Mouse (Mus musculus) cerebellum, postnatal 10 days (tissue): Measurements from ENCODE around the gene Pex11a.
A peak's percentile ranks its signal among the peaks of the same experiment; 100 is the strongest.
"Not testable (repeated sequence)": the region's sequence is repeated elsewhere in the genome, so short reads cannot be mapped to it uniquely, and the experiment has no call there.

ENCODE experiments used
- DNase-seq, 2 experiments: peaks; one replicate each; pipeline ENCODE4 v3.0.0; 2021; ENCODE audit warnings: mixed read lengths in 2 of 2

Gene Pex11a

DNA sequence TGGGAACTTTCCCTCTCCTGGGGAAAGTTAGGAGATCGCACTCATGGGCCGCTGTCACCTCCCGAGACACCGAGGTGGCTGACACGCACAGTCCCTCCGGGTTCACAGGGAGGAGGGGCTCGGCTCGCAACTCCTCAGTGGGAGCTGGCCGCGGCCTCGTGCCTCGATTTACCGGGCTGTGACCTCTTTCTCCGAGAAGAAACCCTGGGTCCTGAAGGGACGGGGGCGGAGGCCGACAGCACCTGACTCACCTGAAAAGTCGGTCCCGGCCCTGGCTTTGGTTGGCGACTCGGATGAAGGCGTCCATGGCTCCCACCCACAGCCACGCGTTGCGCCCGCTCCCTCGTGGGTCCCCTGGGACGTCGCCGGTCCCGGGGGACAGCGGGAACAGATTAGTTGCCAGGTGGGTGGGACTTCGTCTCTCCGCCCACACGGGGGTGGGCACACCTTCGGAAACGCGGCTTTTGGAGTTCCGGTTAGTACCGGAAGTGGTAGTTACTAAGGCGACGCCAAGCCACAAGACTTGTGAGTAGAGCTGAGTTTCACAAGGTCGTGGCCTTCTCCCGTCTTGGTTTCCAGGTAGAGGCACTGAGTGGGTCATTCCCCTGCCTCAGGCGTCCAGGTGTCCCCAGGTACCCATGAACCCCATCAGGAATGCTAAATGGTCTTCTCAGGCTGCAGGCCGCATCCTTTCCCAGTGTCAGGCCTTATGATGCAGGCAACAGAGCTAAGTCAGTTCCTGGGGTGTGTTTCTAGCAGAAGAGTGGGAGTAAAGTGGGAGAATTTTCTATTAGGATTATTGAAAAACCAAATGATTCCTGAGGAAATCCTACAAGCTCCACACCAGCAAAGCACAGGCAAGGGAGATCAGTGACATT, at the start of gene Pex11a, which contains the start of gene Wdr93:
Gene Pex11a (minus strand): TSS at position 473 of the 878 bp plus-strand sequence.
Gene Wdr93 (plus strand): TSS at position 505 of the 878 bp plus-strand sequence.
- DNase-seq = peak; percentile 84 to 85

DNA sequence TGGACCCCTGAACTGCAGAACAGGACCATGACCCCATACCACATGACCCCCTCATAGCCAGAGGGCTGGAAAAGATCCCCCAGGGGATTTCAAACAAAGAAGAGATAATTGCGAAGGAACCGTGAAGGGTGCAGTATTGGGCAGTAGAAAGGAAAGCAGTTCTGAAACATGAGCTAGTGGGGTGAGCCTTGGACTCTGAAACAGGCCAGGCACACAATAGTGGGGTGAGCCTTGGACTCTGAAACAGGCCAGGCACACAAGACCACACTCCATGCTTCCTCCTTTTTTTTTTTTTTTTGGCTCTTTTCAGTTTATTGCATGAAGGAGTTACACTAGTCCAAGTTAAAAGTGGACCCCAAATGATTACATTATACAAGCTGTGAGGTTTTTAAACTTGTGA, 46.9 kb upstream of the Pex11a start:
- not testable (repeated sequence) for DNase-seq

DNA sequence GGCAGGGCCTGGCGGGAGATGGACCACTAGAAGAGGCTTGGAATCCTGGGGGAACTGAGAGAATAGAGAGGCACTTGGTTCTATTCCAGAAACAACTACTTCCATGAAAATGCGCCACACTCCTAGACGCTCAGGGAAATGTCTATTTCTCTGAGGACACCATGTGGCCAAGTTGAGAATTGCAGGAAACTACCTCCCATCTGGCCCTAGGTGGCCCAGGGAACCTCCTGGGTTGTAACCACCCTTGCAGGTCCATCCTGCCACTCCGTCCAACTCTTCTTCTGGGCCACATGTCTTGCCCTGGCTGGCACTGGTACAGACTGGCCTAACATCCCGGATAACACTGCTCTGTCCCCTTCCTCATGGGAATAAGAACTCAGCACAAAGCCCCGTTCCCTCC, 43.4 kb upstream of the Pex11a start:
- DNase-seq = peak; percentile 82 to 87

DNA sequence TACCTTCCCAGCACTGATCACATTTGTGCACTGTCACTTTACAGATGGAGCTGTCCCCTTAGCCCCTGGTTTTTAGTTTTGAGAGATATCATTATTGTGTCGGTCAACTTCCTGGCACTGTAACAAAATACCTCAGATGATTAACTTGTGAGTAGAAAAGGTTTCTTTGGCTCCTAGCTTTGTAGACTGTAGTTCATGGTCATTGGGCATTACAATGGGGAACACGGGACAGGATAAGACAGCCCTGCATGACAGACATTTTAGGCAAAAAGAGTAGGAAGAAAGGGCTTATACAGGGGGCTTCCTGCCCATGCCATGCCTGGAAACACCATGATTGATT, 39.6 kb upstream of the Pex11a start:
- DNase-seq = no peak

DNA sequence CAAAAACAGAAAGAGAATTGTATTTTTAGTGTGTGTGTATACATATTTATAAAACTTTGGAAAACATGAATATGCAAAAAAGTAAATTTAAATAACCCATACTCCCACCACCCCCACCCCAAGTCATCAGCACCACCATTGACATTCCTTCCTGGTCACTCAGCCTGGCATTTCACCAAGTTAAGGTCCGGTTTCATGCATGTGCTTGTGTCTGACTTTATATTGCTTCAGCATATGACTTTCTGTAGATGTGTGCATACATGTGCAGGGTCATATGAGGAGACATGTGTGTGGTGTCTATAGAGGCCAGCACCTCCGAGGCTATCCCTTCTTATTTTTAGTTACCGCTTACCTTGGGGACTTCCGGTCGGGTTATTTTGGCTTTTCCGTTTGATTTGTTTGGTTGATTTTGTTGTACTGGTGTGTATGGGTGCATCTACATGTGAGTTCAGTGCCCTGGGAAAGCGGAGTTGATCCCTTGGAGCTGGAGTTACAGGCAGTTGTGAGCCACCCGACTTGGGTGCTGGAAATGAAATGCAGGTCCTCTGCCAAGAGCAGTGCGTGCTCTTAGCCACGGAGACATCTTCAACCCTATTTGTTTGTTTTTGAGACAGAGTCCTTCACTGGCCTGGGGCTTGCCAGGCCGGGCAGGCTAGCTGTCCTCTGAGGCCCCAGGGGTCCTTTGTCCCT, 39.0 kb upstream of the Pex11a start:
- DNase-seq = no peak

DNA sequence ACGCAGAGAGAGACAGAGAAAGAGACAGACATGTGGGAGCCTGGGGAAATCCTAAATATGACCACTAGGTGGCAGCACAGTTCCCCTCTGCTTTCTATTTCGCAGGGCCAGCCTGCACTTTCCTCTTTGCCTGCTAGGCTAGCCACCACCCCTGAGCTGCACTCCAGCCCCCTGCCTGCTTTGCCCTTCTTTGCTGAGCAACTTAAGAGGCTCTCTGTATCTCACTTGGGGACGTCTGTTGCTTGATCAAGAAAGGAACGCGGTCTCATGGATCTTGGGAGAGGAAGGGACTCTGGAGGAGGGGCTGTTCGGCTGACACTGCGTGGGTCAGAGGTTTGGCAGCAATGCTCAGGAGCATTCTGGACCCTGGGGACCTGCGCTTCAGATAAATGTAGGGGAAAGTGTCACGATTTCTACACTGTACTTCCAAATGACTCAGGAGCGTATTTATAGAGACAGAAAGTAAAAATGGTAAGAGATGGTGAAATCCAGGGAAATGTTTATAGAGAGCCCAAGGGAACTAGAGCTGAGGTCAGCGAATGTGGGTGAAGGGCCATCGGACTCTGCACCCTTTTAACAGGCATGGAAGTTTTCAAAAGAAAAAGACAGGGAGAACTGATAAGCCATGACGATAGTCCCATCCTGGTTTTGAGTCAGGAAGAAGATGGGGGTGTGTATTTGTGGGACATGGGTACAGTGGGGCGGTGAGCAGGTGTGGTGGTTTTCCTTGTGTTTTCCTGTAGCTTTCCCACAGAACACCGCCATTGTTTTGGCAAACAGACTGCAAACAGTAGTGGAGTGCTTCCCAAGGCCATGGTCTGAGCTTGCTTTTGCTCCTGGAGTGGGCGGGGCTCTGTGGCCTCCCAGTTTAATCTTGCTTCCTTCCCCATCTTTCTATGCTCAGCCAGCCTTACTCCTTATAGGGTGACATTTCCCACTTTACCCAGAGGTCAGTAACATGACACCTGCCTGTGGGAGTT, 38.0 kb upstream of the Pex11a start:
- peak; percentile 85 to 91 for DNase-seq

DNA sequence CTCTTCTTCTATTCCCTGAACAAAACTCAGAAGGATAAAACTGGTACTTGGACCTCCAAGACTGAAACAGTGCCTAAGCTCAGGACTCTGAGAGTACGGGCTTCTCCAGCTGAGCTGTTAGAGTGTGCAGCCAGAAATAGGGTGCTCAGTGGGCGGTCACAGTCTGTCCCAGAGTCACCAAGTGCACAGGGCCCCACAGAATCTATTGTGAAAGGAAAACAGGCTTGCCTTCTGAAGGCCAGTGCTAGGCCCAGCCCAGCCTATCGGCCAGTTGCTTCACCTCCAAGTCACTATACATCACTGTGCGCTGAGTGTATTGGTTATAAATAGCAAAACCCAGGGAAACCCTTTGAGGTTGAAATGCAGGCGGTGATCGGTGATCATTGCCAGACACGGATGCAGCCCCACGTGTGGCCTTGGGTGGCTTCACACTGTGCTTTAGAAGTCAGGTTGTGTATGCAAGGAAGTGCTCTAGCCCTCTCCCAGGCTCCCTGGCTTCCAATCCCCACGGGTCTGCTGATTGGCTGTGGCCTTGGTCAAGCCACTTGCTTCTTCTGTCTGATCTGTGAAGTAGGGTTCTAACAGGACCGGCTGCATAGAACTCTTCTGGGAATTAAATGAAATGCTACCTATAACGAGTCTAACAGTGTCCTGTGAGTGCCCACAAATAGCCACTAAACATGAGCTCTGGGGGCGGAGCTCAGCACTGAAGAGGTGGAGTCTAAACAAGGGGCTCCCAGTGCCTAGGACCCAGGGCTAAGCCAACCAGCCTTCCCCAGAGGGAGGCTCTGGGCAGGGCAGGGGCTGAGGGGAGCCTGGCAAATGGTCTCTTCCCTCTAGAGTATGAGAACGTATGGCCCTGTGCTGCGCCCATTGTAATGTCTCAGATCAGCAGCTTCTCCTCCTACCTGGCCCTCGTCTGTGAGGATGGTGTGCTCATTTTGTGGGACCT, 28.9 kb upstream of the Pex11a start:
- no peak for DNase-seq

DNA sequence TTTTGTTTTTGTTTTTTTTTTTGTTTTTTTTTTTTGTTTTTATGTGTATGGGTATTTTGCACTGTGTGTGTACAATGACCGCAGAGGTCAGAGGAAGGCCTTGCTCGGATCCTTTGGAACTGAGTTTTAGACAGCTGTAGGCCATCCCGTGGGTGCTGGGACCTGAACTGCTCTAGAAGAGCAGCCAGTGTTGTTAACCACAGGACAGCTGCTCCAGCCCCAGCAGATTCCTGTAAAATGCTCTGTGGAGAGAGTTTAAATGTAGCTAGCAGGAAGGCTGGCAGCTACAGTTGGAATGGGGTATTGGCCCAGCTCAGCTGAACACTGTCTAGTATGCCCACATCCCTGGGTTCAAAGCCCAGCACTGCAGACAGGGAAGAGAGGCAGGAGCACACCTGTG, 26.7 kb upstream of the Pex11a start:
- DNase-seq = no peak

DNA sequence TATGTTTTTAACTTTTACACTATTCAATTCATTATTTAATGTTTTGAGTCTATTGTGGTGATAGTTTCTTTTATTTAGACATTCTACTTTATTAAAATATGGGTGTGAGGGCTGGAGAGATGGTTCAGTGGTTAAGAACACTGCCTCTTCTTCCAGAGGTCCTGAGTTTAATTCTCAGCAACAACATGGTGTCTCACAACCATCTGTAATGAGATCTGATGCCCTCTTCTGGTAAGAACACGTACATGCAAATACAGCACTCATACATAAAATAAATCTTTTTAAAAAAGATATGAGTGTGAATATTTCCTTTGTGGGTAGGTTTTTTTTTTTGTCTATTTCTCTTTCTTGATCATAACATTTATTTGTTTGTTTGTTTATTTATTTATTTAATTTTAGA, 23.1 kb upstream of the Pex11a start:
- DNase-seq = no peak

DNA sequence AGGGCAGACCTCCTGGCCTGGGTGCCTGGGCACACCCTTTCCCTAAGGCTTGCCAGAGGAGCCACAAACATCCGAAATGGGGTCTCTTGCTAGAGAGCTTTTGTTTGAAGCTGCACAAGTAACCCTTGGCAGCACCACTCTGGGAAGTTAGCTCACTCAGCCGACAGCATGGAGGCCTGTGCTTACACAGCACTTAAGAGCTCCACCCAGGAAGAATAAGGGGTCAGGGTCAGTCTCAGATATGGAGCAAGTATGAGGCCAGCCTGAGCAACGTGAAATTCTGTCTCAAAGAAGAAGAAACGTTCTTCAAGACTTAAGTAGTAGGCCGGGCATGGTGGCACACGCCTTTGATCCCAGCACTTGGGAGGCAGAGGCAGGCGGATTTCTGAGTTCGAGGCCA, 19.2 kb upstream of the Pex11a start:
- DNase-seq = no peak

DNA sequence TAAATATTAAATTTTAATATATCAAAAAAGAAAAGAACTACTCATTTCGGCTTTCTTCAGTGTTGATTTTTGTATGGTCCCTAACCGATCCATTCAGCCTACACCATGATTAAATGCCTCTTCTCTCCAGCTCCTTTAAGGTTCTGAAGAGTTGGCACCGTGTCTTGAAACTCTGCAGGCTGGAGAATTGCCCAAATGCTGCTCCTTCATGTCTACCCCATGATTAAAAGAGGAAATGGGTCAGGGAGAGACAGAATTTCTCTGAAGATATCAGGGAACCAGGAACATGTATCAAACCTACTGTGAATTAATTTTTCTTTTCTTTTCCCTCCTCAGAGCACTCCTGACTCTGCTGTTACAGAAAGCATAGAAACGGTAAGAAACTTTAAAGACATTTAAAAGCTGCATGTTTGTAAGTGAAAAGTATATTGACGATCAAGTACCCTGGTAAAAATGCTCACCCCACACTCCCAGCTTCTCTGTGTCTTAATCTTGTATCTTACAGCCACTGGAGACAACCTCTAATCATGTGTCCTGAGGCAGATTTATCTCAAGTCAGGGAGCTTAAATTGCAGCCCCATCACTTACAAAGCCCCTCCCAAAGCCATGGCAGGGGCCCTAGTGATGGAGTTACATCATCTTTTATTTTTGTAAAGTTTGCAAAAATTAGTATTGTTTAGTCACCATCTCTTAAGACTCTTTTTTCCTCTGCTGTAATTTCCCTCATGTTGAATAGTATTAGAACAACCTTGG, 18.4 kb upstream of the Pex11a start:
- peak; percentile 46 to 54 for DNase-seq

DNA sequence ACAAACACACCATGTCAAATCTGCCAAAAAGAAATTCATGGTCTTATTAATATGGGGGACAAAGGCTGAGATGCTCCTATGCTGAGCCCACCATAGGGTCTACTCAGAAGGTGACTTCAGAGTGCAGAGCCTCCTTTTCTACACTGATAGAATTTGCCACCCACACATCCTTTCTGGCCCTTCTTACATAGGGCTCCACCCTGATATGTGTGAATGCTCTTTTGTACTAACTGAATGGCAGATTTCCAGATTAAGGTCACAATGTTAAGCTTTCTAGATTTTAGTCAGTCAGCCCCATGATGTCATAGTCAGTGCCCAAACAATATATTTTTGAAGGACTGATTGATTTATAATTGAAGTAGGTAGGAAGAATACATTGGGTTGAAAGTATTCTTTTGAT, 16.8 kb upstream of the Pex11a start:
- DNase-seq = no peak

DNA sequence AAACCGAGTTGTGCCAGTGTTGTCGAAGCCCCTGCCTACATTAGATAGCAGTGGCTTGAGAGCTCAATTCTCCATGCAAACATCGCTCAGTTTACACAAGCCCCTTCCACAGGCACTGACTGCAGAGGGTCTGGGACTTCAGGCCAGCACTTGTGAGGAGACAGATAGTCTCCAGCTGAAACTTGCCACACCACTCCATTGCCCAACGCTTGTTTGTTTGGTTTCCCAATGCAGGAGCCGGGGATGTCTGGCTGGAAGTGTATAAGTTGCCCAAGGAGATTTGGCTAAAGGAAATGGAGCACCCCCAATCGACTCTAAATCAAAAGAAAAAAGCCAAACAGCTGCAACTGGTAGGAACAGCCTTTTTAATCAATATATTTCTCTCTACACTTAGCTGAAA, 15.2 kb upstream of the Pex11a start:
- DNase-seq = no peak

DNA sequence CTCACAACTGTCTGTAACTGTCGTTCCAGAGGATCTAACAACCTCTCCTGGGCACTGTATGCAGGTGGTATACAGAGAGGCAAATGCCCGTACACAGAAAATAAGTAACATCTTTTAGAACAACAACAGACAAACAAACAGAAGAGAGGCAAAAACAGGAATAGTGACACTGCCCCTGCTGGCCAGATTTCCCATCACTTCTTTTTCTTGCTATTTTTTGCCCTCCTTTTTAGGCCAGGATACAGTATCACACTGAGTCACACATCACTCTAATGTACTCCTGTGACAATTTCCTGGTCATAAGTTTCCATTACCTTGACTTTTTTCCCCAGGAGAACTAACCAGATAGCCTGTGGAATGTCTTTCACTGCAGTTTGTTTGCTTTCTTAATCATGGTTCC, 13.4 kb upstream of the Pex11a start:
- no peak for DNase-seq

DNA sequence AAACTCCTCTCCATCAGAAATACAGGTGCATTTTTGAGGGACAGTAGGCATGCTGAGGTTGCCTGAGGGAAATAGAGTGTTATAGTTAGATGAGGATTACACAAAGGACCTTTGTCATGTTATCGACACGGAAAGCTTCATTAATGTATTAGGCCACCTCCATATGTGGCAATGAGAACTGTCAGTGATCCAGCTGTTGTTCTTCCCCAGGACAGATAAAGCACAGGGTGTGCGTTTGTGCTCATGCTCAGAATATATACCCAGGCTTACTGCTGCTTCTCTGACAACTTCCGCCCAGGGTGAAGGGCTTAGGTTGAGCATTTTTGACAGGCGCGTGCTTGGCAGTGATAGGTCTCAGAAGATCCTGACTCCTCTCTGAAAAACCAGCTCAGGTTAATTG, 6.6 kb upstream of the Pex11a start:
- DNase-seq = no peak

DNA sequence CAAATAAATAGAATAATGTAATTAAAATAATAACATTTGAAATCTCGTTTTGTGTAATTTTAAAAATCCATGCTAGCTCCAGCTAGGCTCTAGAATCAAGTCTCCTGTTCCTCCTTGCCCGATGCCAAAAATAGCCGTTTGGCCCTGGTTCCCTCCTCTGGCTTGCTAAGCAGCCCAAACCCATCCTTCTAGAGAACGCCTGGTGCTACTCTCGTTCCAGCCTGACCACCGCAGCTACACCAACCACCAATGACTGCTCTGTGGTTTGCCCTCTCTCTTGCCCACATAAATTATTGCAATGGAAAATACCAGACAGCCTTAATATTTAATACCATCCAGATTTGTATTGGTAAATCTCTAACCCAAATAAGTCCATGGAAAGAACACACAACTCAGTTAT, 4.7 kb upstream of the Pex11a start:
- DNase-seq = no peak

DNA sequence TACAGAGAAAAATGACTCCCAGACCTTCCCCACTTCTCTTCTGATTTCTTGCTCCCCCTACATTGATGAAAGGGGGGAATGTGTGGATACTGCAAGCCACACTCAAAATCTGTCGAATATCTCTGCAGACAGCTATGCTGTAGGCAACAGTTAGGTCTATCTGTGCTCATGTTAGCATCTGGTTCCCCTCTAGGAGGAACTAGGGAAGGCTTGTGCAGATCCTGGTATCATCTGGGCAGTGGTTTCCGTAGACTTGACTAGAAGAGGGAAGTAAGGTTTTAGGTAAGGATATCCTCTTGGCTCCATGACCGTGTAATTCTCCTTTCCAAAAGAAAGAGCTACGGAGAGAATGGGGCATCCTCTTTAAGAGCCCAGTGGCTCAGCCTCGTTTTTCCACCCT, 1.7 kb upstream of the Pex11a start:
- no peak for DNase-seq

DNA sequence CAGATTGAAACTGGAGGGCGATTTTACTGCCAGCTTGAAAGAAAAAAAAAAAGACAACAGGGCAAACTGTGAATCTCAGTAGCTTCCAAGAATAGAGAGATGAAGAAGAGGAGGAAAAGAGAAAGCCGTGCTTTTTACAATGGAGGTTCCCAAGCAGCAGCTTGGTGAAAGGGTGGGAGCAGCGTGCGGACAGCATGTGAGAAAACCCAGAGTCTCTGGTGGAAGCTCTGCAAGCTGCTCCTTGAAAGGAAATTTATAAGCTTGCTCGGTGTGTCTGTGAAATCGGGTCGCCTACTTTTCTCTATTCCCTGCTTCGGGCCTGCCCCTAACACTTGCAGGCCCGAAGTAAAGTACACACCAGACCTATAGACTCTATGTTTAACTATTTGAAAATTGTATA, 1.1 kb upstream of the Pex11a start:
- DNase-seq = no peak

DNA sequence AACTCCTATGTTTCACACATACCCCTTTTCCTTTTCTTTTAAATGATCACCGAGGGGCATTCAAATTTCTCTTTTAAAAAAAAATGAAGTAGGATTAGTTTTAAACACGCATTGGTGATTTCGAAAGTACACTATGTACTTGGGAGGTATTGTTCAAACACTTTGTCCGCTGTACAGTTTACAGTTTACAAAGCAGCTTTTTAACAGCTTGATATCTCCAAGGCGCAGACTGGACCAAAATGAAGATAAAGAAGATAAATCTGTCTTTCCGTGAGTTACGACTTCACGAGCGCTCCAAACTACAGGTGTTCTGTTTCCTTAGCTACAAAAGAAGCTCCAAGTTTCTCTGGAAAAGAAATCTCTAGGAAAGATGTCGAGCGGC, 663 bp downstream of the Pex11a start:
- DNase-seq = no peak

DNA sequence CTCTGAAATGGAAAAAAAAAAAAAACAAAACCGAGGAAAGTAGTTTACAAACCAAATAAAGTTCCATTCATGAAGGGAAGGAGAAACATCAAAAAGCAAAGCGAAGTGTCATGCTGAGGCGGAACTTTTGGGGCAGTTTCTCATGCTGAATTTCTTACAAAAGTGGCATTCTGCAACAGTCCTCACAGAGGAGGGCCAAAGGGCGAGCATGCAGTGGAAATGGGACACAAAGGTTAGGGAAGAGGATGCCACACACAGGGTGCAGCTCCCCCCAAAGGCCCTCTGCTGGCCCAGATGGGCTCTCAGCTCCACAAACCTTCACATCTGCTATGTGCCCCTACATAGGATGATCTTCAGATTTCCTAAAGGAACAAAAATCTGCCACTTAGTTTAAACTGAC, 2.7 kb downstream of the Pex11a start:
- DNase-seq = no peak

DNA sequence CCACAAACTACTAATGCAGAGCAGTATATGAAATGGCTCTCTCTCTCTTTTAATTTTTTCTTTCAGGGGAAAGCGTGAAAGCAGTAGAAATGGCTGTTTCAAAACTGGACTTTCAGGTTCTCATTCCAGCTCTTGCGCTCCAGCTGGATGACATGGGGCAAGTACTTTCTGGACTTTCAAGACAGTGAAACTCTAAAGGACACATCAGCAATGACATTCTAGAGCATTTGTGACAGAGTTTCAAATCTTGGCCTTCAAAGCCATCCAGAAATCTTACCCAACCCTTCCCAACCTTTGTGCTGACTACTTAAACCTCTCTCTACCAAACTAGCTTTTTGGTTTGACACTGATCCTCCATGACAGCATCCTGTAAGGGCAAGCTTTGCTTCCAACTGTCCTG, 4.0 kb downstream of the Pex11a start:
- no peak for DNase-seq
